23 mouse cellular contexts compared by ENCODE assay signal in genomic region chr9:120857849-120858510, GRCm38 (mm10).
A peak's percentile ranks its signal among the peaks of the same experiment; 100 is the strongest.
DNase-seq lines count a peak whose midpoint lies in the region; ATAC-seq and TF ChIP-seq lines count a peak whose summit lies in the region.
"Had no signal": no experiment of that assay in that cellular context is flagged by ENCODE, and none has a peak within 500 bp of the region (broad histone marks: within the 10 kb centered on the region; RNA-seq: fewer than 3 reads in every experiment).

No protein-coding gene starts in this region.

- no peaks in the 10 kb centered on the region for H3K27me3 ChIP-seq in MEL (ENCODE audit: control insufficient read depth in 1 of 2, insufficient read depth in 2 of 2, low read length in 2 of 2)
- no peaks in the 10 kb centered on the region for H3K27me3 ChIP-seq in midbrain, embryonic 16.5 days (ENCODE audit: control insufficient read depth, insufficient read depth, low read depth, low read length)
- H3K27me3 ChIP-seq: embryonic facial prominence, embryonic 15.5 days; forebrain, embryonic 12.5 days; heart, embryonic 13.5 days; hindbrain, embryonic 15.5 days; Patski had no signal

- H3K9me3 ChIP-seq in MEL (replicated peaks; ENCODE audit: insufficient read depth, low read length) = no peaks in the 10 kb centered on the region
- no peaks in the 10 kb centered on the region for H3K9me3 ChIP-seq in midbrain, embryonic 16.5 days (replicated peaks; ENCODE audit: control insufficient read depth, low read length, poor library complexity, severe bottlenecking)
- H3K9me3 ChIP-seq: embryonic facial prominence, embryonic 15.5 days; forebrain, embryonic 12.5 days; G1E; heart, embryonic 13.5 days; hindbrain, embryonic 15.5 days had no signal

- no peak for TF ChIP-seq RAD21 in MEL (IDR thresholded peaks at IDR 0.05; ENCODE audit: low read depth, low read length)

- no peaks in the 10 kb centered on the region for H3K79me2 ChIP-seq in MEL (ENCODE audit: control insufficient read depth, insufficient read depth, low read length, poor library complexity)

- peak; percentile 95 to 97 for TF ChIP-seq EP300 in MEL (IDR thresholded peaks at IDR 0.05; ENCODE audit: low read depth in 1 of 2, low read length in 2 of 2)

- 90% methylated on average over 6 of the region's 6 CpGs for WGBS in midbrain, embryonic 16.5 days

- H3K4me1 ChIP-seq in MEL (ENCODE audit: control insufficient read depth in 1 of 2, insufficient read depth in 2 of 2, low read length in 2 of 2) = peaks cover 20 to 33% of the 10 kb centered on the region in 2 experiments
- peaks cover 12% of the 10 kb centered on the region for H3K4me1 ChIP-seq in midbrain, embryonic 16.5 days (ENCODE audit: control insufficient read depth, insufficient read depth, low read length)

- peak overlapping the region; percentile 70 for H3K9ac ChIP-seq in MEL (ENCODE audit: control insufficient read depth, low read depth, low read length, poor library complexity, severe bottlenecking)
- H3K9ac ChIP-seq in midbrain, embryonic 16.5 days (ENCODE audit: low read depth, low read length) = no peak overlapping the region
- H3K9ac ChIP-seq: embryonic facial prominence, embryonic 15.5 days; forebrain, embryonic 12.5 days; heart, embryonic 13.5 days; hindbrain, embryonic 15.5 days had no signal

- DNase-seq in 416B (ENCODE audit: low read depth) (peak; percentile 33), MEL (ENCODE audit: low read depth, low spot score) (peak; percentile 97)
- DNase-seq in urinary bladder, postnatal 10 days (ENCODE audit: low spot score) = no peak
- DNase-seq: adrenal gland, adult 2 months; adrenal gland, postnatal 25 days; B cell, adult 2 months; cerebellum, adult 2 months; cerebellum, postnatal 10 days; embryo, embryonic 11 days; gastrocnemius, postnatal 10 days; heart, adult 11 months; heart, postnatal 36 days had no signal

- peak overlapping the region; percentile 33 to 45 for H3K4me3 ChIP-seq in MEL (ENCODE audit: control insufficient read depth in 1 of 2, insufficient read depth in 1 of 2, low read depth in 2 of 2, low read length in 2 of 2)
- H3K4me3 ChIP-seq in midbrain, embryonic 16.5 days (ENCODE audit: low read depth, low read length) = no peak overlapping the region
- H3K4me3 ChIP-seq: embryonic facial prominence, embryonic 15.5 days; forebrain, embryonic 12.5 days; heart, embryonic 13.5 days; hindbrain, embryonic 15.5 days had no signal

- peak overlapping the region; percentile 99 for H3K27ac ChIP-seq in MEL (ENCODE audit: control insufficient read depth, low read depth, low read length)
- H3K27ac ChIP-seq in midbrain, embryonic 16.5 days (ENCODE audit: low read length) = no peak overlapping the region
- H3K27ac ChIP-seq: embryonic facial prominence, embryonic 15.5 days; forebrain, embryonic 12.5 days; heart, embryonic 13.5 days; hindbrain, embryonic 15.5 days had no signal

- peaks cover 0 to 23% of the 10 kb centered on the region in 2 experiments; a peak in 2 of 4 replicates for H3K36me3 ChIP-seq in MEL (ENCODE audit: control insufficient read depth in 1 of 2, insufficient read depth in 2 of 2, low read length in 2 of 2)
- H3K36me3 ChIP-seq in midbrain, embryonic 16.5 days (ENCODE audit: control insufficient read depth, insufficient read depth, low read length) = no peaks in the 10 kb centered on the region
- H3K36me3 ChIP-seq: embryonic facial prominence, embryonic 15.5 days; forebrain, embryonic 12.5 days; G1E; heart, embryonic 13.5 days; hindbrain, embryonic 15.5 days had no signal

- peak; percentile 91 for ATAC-seq in erythroblast, adult 5-6 weeks (replicated peaks; ENCODE audit: low FRiP score, poor library complexity, severe bottlenecking)
- ATAC-seq in megakaryocyte-erythroid progenitor cell, adult 5-6 weeks (replicated peaks; ENCODE audit: low FRiP score, low TSS enrichment, poor library complexity, severe bottlenecking) = peak; percentile 86
- no peak for ATAC-seq in midbrain, embryonic 16.5 days
- ATAC-seq: CD4-positive, CD25-positive, alpha-beta regulatory T cell, adult 4 months; forebrain, embryonic 16.5 days; Patski had no signal

- no peak for TF ChIP-seq CTCF in MEL (IDR thresholded peaks at IDR 0.05 in 2 of 3, conservative IDR thresholded peaks at IDR 0.05 in 1 of 3; ENCODE audit: control insufficient read depth in 1 of 3, insufficient read depth in 1 of 3, low read depth in 2 of 3, low read length in 3 of 3, poor library complexity in 1 of 3, severe bottlenecking in 1 of 3)

- no peak overlapping the region for H3K4me2 ChIP-seq in midbrain, embryonic 16.5 days (ENCODE audit: low read length)
- H3K4me2 ChIP-seq: embryonic facial prominence, embryonic 15.5 days; forebrain, embryonic 12.5 days; heart, embryonic 13.5 days; hindbrain, embryonic 15.5 days had no signal

- TF ChIP-seq POLR2A in MEL (IDR thresholded peaks at IDR 0.05; ENCODE audit: control insufficient read depth in 1 of 2, insufficient read depth in 1 of 2, low read depth in 1 of 2, low read length in 2 of 2, poor library complexity in 1 of 2) = peak in 1 of 2 experiments; percentile 58; a peak in 2 of 4 replicates

TF ChIP-seq in MEL, 35 proteins besides CTCF, POLR2A, EP300 and RAD21:
- TF ChIP-seq ELF1 (IDR thresholded peaks at IDR 0.05; ENCODE audit: low read depth, low read length) (peak; percentile 64; the same call in 1 of the 2 replicates), MAX (IDR thresholded peaks at IDR 0.05; ENCODE audit: low read length) (peak; percentile 61), SMC3 (IDR thresholded peaks at IDR 0.05; ENCODE audit: low read depth, low read length) (no peak), CHD1 (IDR thresholded peaks at IDR 0.05; ENCODE audit: low read depth, low read length) (no peak), TAL1 (IDR thresholded peaks at IDR 0.05; ENCODE audit: low read length) (peak; percentile 96), ZMIZ1 (IDR thresholded peaks at IDR 0.05; ENCODE audit: low read depth, low read length) (no peak; the same call in 1 of the 2 replicates), MAZ (IDR thresholded peaks at IDR 0.05; ENCODE audit: low read depth, low read length) (no peak), ZNF384 (IDR thresholded peaks at IDR 0.05; ENCODE audit: low read depth, low read length) (peak; percentile 64), ETS1 (IDR thresholded peaks at IDR 0.05; ENCODE audit: low read depth, low read length) (peak; percentile 83), NELFE (IDR thresholded peaks at IDR 0.05; ENCODE audit: low read depth, low read length) (peak; percentile 14; the same call in 1 of the 2 replicates), TBP (IDR thresholded peaks at IDR 0.05; ENCODE audit: low read depth, low read length) (0 out of 2 replicates have a peak, but pooled peaks have one; percentile 25), MXI1 (IDR thresholded peaks at IDR 0.05; ENCODE audit: low read depth, low read length) (peak; percentile 53), MYB (IDR thresholded peaks at IDR 0.05; ENCODE audit: low read depth, low read length) (peak; percentile 62; the same call in 1 of the 2 replicates), POLR2AphosphoS2 (IDR thresholded peaks at IDR 0.05; ENCODE audit: low read length) (peak; percentile 43; the same call in 1 of the 2 replicates), JUND (IDR thresholded peaks at IDR 0.05; ENCODE audit: low read depth, low read length) (0 out of 2 replicates have a peak, but pooled peaks have one; percentile 11), SIN3A (IDR thresholded peaks at IDR 0.05; ENCODE audit: low read length) (peak; percentile 75), GATA1 (IDR thresholded peaks at IDR 0.05; ENCODE audit: low read depth, low read length) (peak; percentile 97), MYC (IDR thresholded peaks at IDR 0.05; ENCODE audit: low read depth, low read length) (peak; percentile 77), TCF12 (IDR thresholded peaks at IDR 0.05; ENCODE audit: low read depth, low read length) (peak; percentile 94), POLR2AphosphoS5 (IDR thresholded peaks at IDR 0.05; ENCODE audit: borderline replicate concordance, low read depth, low read length) (no peak)
